Mouse (Mus musculus): Measurements from ENCODE around the gene Tpd52l1.

- TF ChIP-seq EP300 (IDR thresholded peaks at IDR 0.05; ENCODE audit: insufficient read depth, low read depth, low read length) (no peak), CTCF (IDR thresholded peaks at IDR 0.05; ENCODE audit: low read depth, low read length) (no peak)
Measured at GRCm38 (mm10) chr10:31441491-31441890, 4.3 kb downstream of the Tpd52l1 start.

Data from ES-Bruce4 (cell line).